Mouse (Mus musculus): ENCODE measurements around the gene Nemp1.

DNA sequence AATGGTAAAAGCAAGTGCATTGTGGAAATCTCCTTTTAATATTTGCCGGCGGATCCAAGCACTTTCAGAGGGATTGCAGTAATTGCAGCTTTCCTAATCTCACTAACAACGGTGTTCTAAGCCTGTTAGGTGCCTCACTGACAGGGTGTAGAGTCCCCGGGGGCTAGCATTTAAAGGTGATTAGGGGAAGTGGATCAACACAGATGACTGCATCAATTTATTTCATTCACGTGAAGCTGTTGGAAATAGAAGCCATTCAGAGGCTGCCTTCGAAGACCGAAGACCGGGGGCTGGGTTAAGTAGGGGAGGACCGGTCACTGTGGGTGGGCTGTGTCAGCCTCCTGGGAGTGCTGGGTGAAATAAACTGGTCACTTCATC is 64.2 kb downstream of the Nemp1 start:
- TF ChIP-seq POLR2A (IDR thresholded peaks at IDR 0.05; ENCODE audit: control insufficient read depth, extremely low read depth, insufficient read depth, low read length, poor library complexity) (no peak), CTCF (IDR thresholded peaks at IDR 0.05; ENCODE audit: borderline replicate concordance, control insufficient read depth, extremely low read depth, insufficient read depth, low read length, poor library complexity) (no peak)

Measured in thymus, adult 2 months (tissue).